Mouse (Mus musculus) CH12.LX (cell line): ENCODE results near the gene Kdm2b. TPM values are rescaled to one million over a fixed set of nuclear protein-coding genes. Genes with fewer than 3 reads are reported as not detected.

Source experiments
- DNase-seq: peaks from one replicate; pipeline ENCODE4 v3.0.0-alpha.2; 2013; ENCODE audit errors: extremely low read depth
- H3K27ac ChIP-seq: 2 replicates; pipeline ENCODE4 v1.5.1; 2012; ENCODE audit warnings: low read depth, mild to moderate bottlenecking, control low read depth, moderate library complexity; ENCODE audit not compliant: insufficient read depth
- H3K27me3 ChIP-seq: replicated peaks from 2 replicates; pipeline ENCODE3; 2012; ENCODE audit warnings: inconsistent platforms
- H3K36me3 ChIP-seq, 2 experiments: replicated peaks in 1 of 2; 2 replicates each; pipeline versions ENCODE3 to v1.6.1; 2012; ENCODE audit warnings: inconsistent platforms in 1 of 2, low read length in 1 of 2, mild to moderate bottlenecking in 1 of 2, mixed read lengths in 1 of 2, moderate library complexity in 1 of 2; ENCODE audit not compliant: control insufficient read depth in 1 of 2, insufficient read depth in 1 of 2
- H3K4me1 ChIP-seq, 2 experiments: 2 replicates each; pipeline ENCODE4 v1.6.1; 2012; ENCODE audit warnings: inconsistent platforms in 1 of 2, moderate library complexity in 1 of 2; ENCODE audit not compliant: insufficient read depth in 2 of 2, control insufficient read depth in 1 of 2
- H3K4me2 ChIP-seq: 2 replicates; pipeline ENCODE4 v1.6.1; 2012; ENCODE audit warnings: low read depth, mild to moderate bottlenecking, control low read depth; ENCODE audit not compliant: poor library complexity, insufficient read depth, severe bottlenecking
- H3K4me3 ChIP-seq, 3 experiments: fragments of 150-350 bp in 1 of 3; sonication (generic) in 1 of 3; replicated peaks in 1 of 3; 2 replicates each; pipeline versions ENCODE3 to v1.5.1; 2011 to 2012; ENCODE audit warnings: low read depth in 2 of 3, low read length in 2 of 3, mild to moderate bottlenecking in 2 of 3, moderate library complexity in 2 of 3, control low read depth in 1 of 3, improper control_type of control experiment in 1 of 3, inconsistent platforms in 1 of 3, mixed read lengths in 1 of 3; ENCODE audit not compliant: poor library complexity in 1 of 3
- H3K79me2 ChIP-seq: replicated peaks from 2 replicates; pipeline ENCODE4 v1.6.1; 2012; ENCODE audit warnings: mild to moderate bottlenecking, moderate library complexity; ENCODE audit not compliant: control insufficient read depth, poor library complexity, insufficient read depth, severe bottlenecking; ENCODE audit errors: extremely low read depth
- H3K9ac ChIP-seq: 2 replicates; pipeline ENCODE4 v1.6.1; 2012; ENCODE audit warnings: low read depth, mild to moderate bottlenecking, control low read depth, moderate library complexity; ENCODE audit not compliant: insufficient read depth
- H3K9me3 ChIP-seq: replicated peaks from 2 replicates; pipeline ENCODE3; 2012; ENCODE audit warnings: low read length, inconsistent platforms, mixed read lengths
- CHD1 ChIP-seq: IDR thresholded peaks from 2 replicates; pipeline ENCODE4 v1.6.1; 2012; ENCODE audit warnings: low read depth, low read length, improper control_type of control experiment, inconsistent platforms
- CTCF ChIP-seq, 2 experiments: IDR thresholded peaks in 1 of 2; conservative IDR thresholded peaks in 1 of 2; 2 replicates each; pipeline ENCODE4 v1.5.1; 2011 to 2012; ENCODE audit warnings: low read depth in 2 of 2, low read length in 2 of 2, improper control_type of control experiment in 1 of 2, inconsistent platforms in 1 of 2, mild to moderate bottlenecking in 1 of 2, moderate library complexity in 1 of 2
- E2F4 ChIP-seq: IDR thresholded peaks from 2 replicates; pipeline ENCODE4 v1.6.1; 2011; ENCODE audit warnings: low read depth, low read length, improper control_type of control experiment; ENCODE audit not compliant: insufficient replicate concordance
- ELF1 ChIP-seq: IDR thresholded peaks from 2 replicates; pipeline ENCODE4 v1.6.1; 2014; ENCODE audit warnings: low read depth, mild to moderate bottlenecking, inconsistent platforms, low read length, improper control_type of control experiment
- EP300 ChIP-seq: IDR thresholded peaks from 2 replicates; pipeline ENCODE4 v1.6.1; 2011; ENCODE audit warnings: low read length, improper control_type of control experiment
- ETS1 ChIP-seq: conservative IDR thresholded peaks from 2 replicates; pipeline ENCODE4 v1.6.1; 2012; ENCODE audit warnings: low read depth, mild to moderate bottlenecking, inconsistent platforms, low read length, improper control_type of control experiment, moderate library complexity
- GABPA ChIP-seq: IDR thresholded peaks from 2 replicates; pipeline ENCODE4 v1.6.1; 2012; ENCODE audit warnings: low read depth, low read length, improper control_type of control experiment, inconsistent platforms; ENCODE audit not compliant: insufficient replicate concordance
- HCFC1 ChIP-seq: IDR thresholded peaks from 2 replicates; pipeline ENCODE4 v1.6.1; 2012; ENCODE audit warnings: low read depth, mild to moderate bottlenecking, inconsistent platforms, low read length, improper control_type of control experiment
- IRF4 ChIP-seq: IDR thresholded peaks from 2 replicates; pipeline ENCODE4 v1.6.1; 2014; ENCODE audit warnings: low read depth, mild to moderate bottlenecking, inconsistent platforms, low read length, improper control_type of control experiment
- JUN ChIP-seq: IDR thresholded peaks from 2 replicates; pipeline ENCODE4 v1.6.1; 2011; ENCODE audit warnings: low read depth, mild to moderate bottlenecking, low read length, improper control_type of control experiment, moderate library complexity; ENCODE audit not compliant: insufficient read depth
- KAT2A ChIP-seq: IDR thresholded peaks from 2 replicates; pipeline ENCODE4 v1.6.1; 2012; ENCODE audit warnings: low read length, improper control_type of control experiment, inconsistent platforms; ENCODE audit not compliant: insufficient replicate concordance
- MAFK ChIP-seq: IDR thresholded peaks from 2 replicates; pipeline ENCODE4 v1.6.1; 2011; ENCODE audit warnings: low read length, improper control_type of control experiment; ENCODE audit not compliant: insufficient replicate concordance
- MAX ChIP-seq: IDR thresholded peaks from 2 replicates; pipeline ENCODE4 v1.6.1; 2011; ENCODE audit warnings: low read length, improper control_type of control experiment
- MAZ ChIP-seq: IDR thresholded peaks from 2 replicates; pipeline ENCODE4 v1.6.1; 2012; ENCODE audit warnings: low read depth, mild to moderate bottlenecking, inconsistent platforms, low read length, improper control_type of control experiment, moderate library complexity
- MEF2A ChIP-seq: IDR thresholded peaks from 2 replicates; pipeline ENCODE4 v1.6.1; 2014; ENCODE audit warnings: low read depth, mild to moderate bottlenecking, inconsistent platforms, low read length, improper control_type of control experiment, borderline replicate concordance
- MXI1 ChIP-seq: IDR thresholded peaks from 2 replicates; pipeline ENCODE4 v1.6.1; 2011; ENCODE audit warnings: mild to moderate bottlenecking, low read depth, low read length, improper control_type of control experiment
- NRF1 ChIP-seq: IDR thresholded peaks from 2 replicates; pipeline ENCODE4 v1.6.1; 2014; ENCODE audit warnings: low read depth, mild to moderate bottlenecking, inconsistent platforms, low read length, improper control_type of control experiment, moderate library complexity
- PAX5 ChIP-seq: IDR thresholded peaks from 2 replicates; pipeline ENCODE4 v1.6.1; 2012; ENCODE audit warnings: low read length, inconsistent platforms, mixed read lengths
- POLR2A ChIP-seq: IDR thresholded peaks from 2 replicates; pipeline ENCODE4 v1.6.1; 2011; ENCODE audit warnings: low read depth, mild to moderate bottlenecking, improper control_type of control experiment, low read length
- POLR2AphosphoS2 ChIP-seq: IDR thresholded peaks from 2 replicates; pipeline ENCODE4 v1.6.1; 2011; ENCODE audit warnings: low read depth, low read length, improper control_type of control experiment
- RAD21 ChIP-seq: IDR thresholded peaks from 2 replicates; pipeline ENCODE4 v1.6.1; 2011; ENCODE audit warnings: low read depth, mild to moderate bottlenecking, low read length, improper control_type of control experiment, moderate library complexity
- SIN3A ChIP-seq: IDR thresholded peaks from 2 replicates; pipeline ENCODE4 v1.6.1; 2012; ENCODE audit warnings: low read length, improper control_type of control experiment, inconsistent platforms
- SMC3 ChIP-seq: IDR thresholded peaks from 2 replicates; pipeline ENCODE4 v1.6.1; 2011; ENCODE audit warnings: low read depth, low read length, improper control_type of control experiment
- TBP ChIP-seq: conservative IDR thresholded peaks from 2 replicates; pipeline ENCODE4 v1.6.1; 2011; ENCODE audit warnings: low read depth, low read length, improper control_type of control experiment
- TCF12 ChIP-seq: IDR thresholded peaks from 2 replicates; pipeline ENCODE4 v1.6.1; 2014; ENCODE audit warnings: low read depth, mild to moderate bottlenecking, inconsistent platforms, low read length, improper control_type of control experiment
- USF1 ChIP-seq: IDR thresholded peaks from 2 replicates; pipeline ENCODE4 v1.6.1; 2014; ENCODE audit warnings: low read depth, mild to moderate bottlenecking, inconsistent platforms, low read length, improper control_type of control experiment
- ZC3H11A ChIP-seq: IDR thresholded peaks from 2 replicates; pipeline ENCODE4 v1.6.1; 2012; ENCODE audit warnings: low read depth, mild to moderate bottlenecking, inconsistent platforms, low read length, improper control_type of control experiment
- ZMIZ1 ChIP-seq: IDR thresholded peaks from 2 replicates; pipeline ENCODE4 v1.6.1; 2012; ENCODE audit warnings: low read depth, mild to moderate bottlenecking, inconsistent platforms, low read length, improper control_type of control experiment
- dilution Hi-C: fragments of 300-500 bp; cut with MboI; formaldehyde crosslinking; loops from 2 replicates; pipeline ENCODE4 v1.14.3; 2020; ENCODE audit warnings: low sequenced_read_pairs; ENCODE audit not compliant: extremely low pct_unique_long_range_greater_than_20kb, extremely low pct_ligation_motif_present
- in situ Hi-C: fragments of 300-500 bp; cut with MboI; formaldehyde crosslinking; loops from 3 replicates; pipeline ENCODE4 v1.14.3; 2019; ENCODE audit warnings: low sequenced_read_pairs, low pct_ligation_motif_present, low pct_unique_long_range_greater_than_20kb, mixed read lengths
- polyA plus RNA-seq: library from polyadenylated mRNA; unstranded; fragments of >175 nt; gene quantifications from 2 replicates; pipeline ENCODE4 v1.2.1, GENCODE M21; 2012; ENCODE audit warnings: low read depth; ENCODE audit not compliant: insufficient read length
- total RNA-seq, 2 experiments: library from RNA; depleted of rRNA; stranded (reverse); fragments of 300-350 nt in 1 of 2; fragments of >200 nt in 1 of 2; gene quantifications; 2 replicates each; pipeline ENCODE4 v1.2.3; 2012 to 2014

Kdm2b gene
- total and polyA plus RNA-seq, 3 experiments: 69.3 to 138 (median 80.1) TPM

DNA sequence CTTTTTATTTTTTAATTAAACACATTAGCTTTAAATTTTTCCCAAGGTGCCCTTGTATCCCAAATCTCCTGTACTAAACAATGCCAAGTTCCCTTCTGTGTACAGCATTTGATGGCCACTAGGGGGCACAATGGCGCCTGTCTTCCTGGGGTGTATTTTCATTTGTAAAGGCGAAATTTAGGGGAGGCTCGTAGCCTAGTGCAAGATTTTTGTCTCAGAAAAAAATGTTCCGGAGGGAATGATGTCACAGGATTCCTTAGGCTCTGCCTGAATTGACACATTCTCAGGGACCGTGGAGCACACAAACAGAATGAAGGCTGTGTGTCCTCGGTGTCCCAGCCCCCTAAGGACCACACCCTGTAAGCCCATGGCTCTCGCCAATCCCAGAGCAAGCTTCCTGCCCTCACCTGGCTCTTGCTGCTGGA, 64.1 kb downstream of the Kdm2b start:
- Histone ChIP-seq H3K27ac (no peak overlapping the region), H3K27me3 (no peaks in the 10 kb centered on the region), H3K9me3 (no peaks in the 10 kb centered on the region)
- TF ChIP-seq RAD21 (peak; percentile 74), EP300 (no peak), SIN3A (0 out of 2 replicates have a peak, but pooled peaks have one; percentile 37), ETS1 (no peak), PAX5 (no peak), MXI1 (no peak), E2F4 (no peak), JUN (no peak), TCF12 (no peak; the same call in 1 of the 2 replicates), ELF1 (0 out of 2 replicates have a peak, but pooled peaks have one; percentile 18), USF1 (no peak), POLR2A (no peak), TBP (no peak), KAT2A (no peak), HCFC1 (0 out of 2 replicates have a peak, but pooled peaks have one; percentile 15), SMC3 (peak; percentile 83), MAFK (no peak), MAX (no peak), POLR2AphosphoS2 (no peak), ZC3H11A (peak; percentile 35; the same call in 1 of the 2 replicates), GABPA (no peak), IRF4 (no peak), CHD1 (no peak), NRF1 (no peak), MAZ (no peak), ZMIZ1 (no peak), MEF2A (no peak), CTCF (conservative IDR thresholded peaks at IDR 0.05 in 1 of 2, IDR thresholded peaks at IDR 0.05 in 1 of 2; ENCODE audit: low read depth in 2 of 2, low read length in 2 of 2) (peak; percentile 55 to 88)
- TF ChIP-seq, all 38 proteins: peak for 7
- in situ Hi-C loops: no loop called here
- H3K36me3 ChIP-seq: peaks cover 10 to 90% of the 10 kb centered on the region in 2 experiments
- DNase-seq: peak; percentile 56
- dilution Hi-C loops: no loop called here
- H3K4me3 ChIP-seq: no peak overlapping the region
- H3K4me1 ChIP-seq: peaks cover 0 to 16% of the 10 kb centered on the region in 2 experiments; a peak in 2 of 4 replicates
- 0 out of 2 replicates have a peak, but pooled peaks cover 2% of the 10 kb centered on the region for H3K79me2 ChIP-seq
- no peak overlapping the region for H3K4me2 ChIP-seq
- H3K9ac ChIP-seq: no peak overlapping the region
